Mouse (Mus musculus) neural tube, embryonic 13.5 days (tissue): ENCODE measurements at regions not wholly inside any gene's neighbourhood (a gene's known extent, or its start where the extent isn't known, plus 50 kb on each side); places are given as distances from the start of the nearest gene placed in this dataset.

Experiments
- ATAC-seq: fragments of 200-750 bp; cut with Nextera tagmentation; 2 replicates; pipeline ENCODE4 v1.8.0; 2017; ENCODE audit warnings: low read depth, mild to moderate bottlenecking, moderate TSS enrichment, moderate library complexity
- H3K27ac ChIP-seq: fragments of 300-500 bp; sonication (generic); replicated peaks from 2 replicates; pipeline ENCODE4 v1.5.1; 2015; ENCODE audit warnings: moderate library complexity, mild to moderate bottlenecking, inconsistent platforms
- H3K27me3 ChIP-seq: fragments of 300-500 bp; sonication (generic); 2 replicates; pipeline ENCODE4 v1.6.1; 2015; ENCODE audit warnings: mild to moderate bottlenecking, inconsistent platforms
- H3K36me3 ChIP-seq: fragments of 300-500 bp; sonication (generic); 2 replicates; pipeline ENCODE4 v1.6.1; 2015; ENCODE audit warnings: mild to moderate bottlenecking, inconsistent platforms
- H3K4me1 ChIP-seq: fragments of 300-500 bp; sonication (generic); replicated peaks from 2 replicates; pipeline ENCODE4 v1.6.1; 2015; ENCODE audit warnings: inconsistent platforms
- H3K4me2 ChIP-seq: fragments of 300-500 bp; sonication (generic); 2 replicates; pipeline ENCODE4 v1.6.1; 2015; ENCODE audit warnings: inconsistent platforms, mild to moderate bottlenecking, moderate library complexity
- H3K4me3 ChIP-seq: fragments of 300-500 bp; sonication (generic); 2 replicates; pipeline ENCODE4 v1.5.1; 2015; ENCODE audit warnings: mild to moderate bottlenecking, inconsistent platforms
- H3K9ac ChIP-seq: fragments of 300-500 bp; sonication (generic); 2 replicates; pipeline ENCODE4 v1.6.1; 2015; ENCODE audit warnings: moderate library complexity, mild to moderate bottlenecking, inconsistent platforms
- H3K9me3 ChIP-seq: fragments of 300-500 bp; sonication (generic); 2 replicates; pipeline ENCODE4 v1.6.1; 2016; ENCODE audit warnings: inconsistent platforms
- WGBS: fragments of 180-500 bp; shearing (Covaris S2); methylation state at CpG from one replicate; pipeline ENCODE4 v1.1.7; 2015; 5-methylcytosine and 5-hydroxymethylcytosine counted together

DNA sequence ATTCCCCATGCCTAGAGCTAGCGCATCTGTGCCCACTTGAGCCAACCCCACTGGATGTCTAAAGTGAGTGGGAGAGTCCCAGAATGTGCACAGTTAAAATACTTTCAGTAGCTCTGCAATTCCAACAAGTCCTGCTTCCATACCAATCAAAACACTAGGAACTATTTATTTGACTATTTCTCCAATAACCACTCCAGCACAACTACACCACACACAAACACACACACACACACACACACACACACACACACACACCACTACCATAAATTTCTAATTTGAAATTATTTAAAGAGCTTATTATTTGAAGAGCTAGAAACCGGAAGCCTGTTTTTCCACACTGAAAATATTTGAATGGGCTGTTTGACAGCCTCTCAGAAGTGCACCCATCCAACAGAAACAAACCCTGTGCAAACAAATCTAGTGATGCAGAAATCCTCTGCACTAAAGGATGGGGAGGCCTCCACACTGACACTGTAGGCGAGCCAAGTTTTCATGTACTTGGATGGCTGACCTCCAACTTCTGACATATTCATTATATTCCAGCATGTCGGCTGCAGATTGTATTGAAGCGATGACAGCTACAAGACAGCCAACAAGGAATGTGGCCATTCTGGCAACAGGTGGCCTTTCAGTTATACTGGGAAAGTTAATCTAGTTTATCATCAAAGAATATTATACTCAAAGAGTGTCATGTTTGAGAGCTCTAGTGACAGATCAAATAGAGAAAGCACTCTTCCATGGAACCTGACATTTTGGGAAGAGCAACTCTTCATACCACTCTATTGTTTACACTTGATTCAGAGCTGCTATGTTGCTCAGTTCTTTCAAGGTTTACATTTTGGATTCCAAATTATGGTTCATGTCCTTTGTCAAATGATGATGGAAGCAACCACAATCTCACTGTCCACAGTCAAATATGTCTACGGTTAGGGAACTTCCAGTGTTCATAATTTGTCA is 207.7 kb downstream of the Tle4 start:
- Histone ChIP-seq H3K4me3 (no peak overlapping the region), H3K4me1 (no peaks in the 10 kb centered on the region)
- ATAC-seq: no peak

GRCm38 (mm10) chr19:14390914-14391313 is 206.9 kb downstream of the Tle4 start:
- H3K36me3 ChIP-seq: no peaks in the 10 kb centered on the region
- H3K4me1 ChIP-seq: no peaks in the 10 kb centered on the region
- ATAC-seq: no peak
- no peak overlapping the region for H3K4me3 ChIP-seq
- no peaks in the 10 kb centered on the region for H3K27me3 ChIP-seq
- no peaks in the 10 kb centered on the region for H3K9me3 ChIP-seq
- H3K9ac ChIP-seq: no peak overlapping the region
- 71% methylated on average over 2 of the region's 2 CpGs for WGBS
- no peak overlapping the region for H3K4me2 ChIP-seq
- no peak overlapping the region for H3K27ac ChIP-seq

More for the DNA sequence above, 207.7 kb downstream of the Tle4 start:
- H3K9me3 ChIP-seq: no peaks in the 10 kb centered on the region
- WGBS: 85% methylated on average over 6 of the region's 6 CpGs
- H3K27ac ChIP-seq: no peak overlapping the region
- H3K27me3 ChIP-seq: no peaks in the 10 kb centered on the region
- H3K9ac ChIP-seq: no peak overlapping the region
- no peak overlapping the region for H3K4me2 ChIP-seq
- no peaks in the 10 kb centered on the region for H3K36me3 ChIP-seq
